Mouse (Mus musculus): ENCODE data around the gene Fam229b. TPM values are rescaled to one million over a fixed set of nuclear protein-coding genes. Genes with fewer than 3 reads are reported as not detected.

Gene Fam229b
- polyA plus RNA-seq, 1 experiment from 2014 or later: 14.7 TPM

DNA sequence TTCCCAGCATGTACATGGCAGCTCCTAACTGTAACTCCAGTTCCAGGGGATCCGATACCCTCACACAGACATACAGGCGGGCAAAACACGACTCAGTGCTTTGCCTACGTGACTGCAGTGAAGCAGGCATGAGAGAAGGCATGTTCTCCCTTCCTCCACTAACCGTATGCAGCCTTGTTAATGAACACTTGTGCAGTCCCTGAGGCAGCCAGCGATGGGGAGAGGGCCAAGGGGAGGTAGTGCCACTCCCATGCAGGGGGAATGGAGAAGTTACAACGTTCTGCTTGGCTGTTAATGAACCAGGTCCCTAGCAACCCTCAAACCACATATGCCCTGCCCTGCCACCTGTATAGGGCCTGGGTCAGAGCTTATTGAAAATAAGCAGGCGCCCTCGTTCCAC is 35.9 kb upstream of the Fam229b start:
- peak; percentile 21; the same call in 1 of the 2 replicates for ATAC-seq (ENCODE audit: low FRiP score, low TSS enrichment)
- H3K9ac ChIP-seq (ENCODE audit: low read depth, low read length): no peak overlapping the region
- WGBS: 49% methylated on average over 9 of the region's 9 CpGs
- no peaks in the 10 kb centered on the region for H3K27me3 ChIP-seq (ENCODE audit: control insufficient read depth, insufficient read depth, low read length)
- H3K9me3 ChIP-seq (ENCODE audit: control insufficient read depth, low read length): no peaks in the 10 kb centered on the region
- no peak overlapping the region for H3K4me3 ChIP-seq (ENCODE audit: low read length)
- H3K36me3 ChIP-seq (ENCODE audit: control insufficient read depth, insufficient read depth, low read length): no peaks in the 10 kb centered on the region
- H3K4me2 ChIP-seq (replicated peaks; ENCODE audit: low read depth, low read length): no peak overlapping the region
- H3K27ac ChIP-seq (ENCODE audit: low read depth, low read length): no peak overlapping the region
- H3K4me1 ChIP-seq (ENCODE audit: control insufficient read depth, insufficient read depth, low read length): peaks cover 13% of the 10 kb centered on the region; the same call in 1 of the 2 replicates

DNA sequence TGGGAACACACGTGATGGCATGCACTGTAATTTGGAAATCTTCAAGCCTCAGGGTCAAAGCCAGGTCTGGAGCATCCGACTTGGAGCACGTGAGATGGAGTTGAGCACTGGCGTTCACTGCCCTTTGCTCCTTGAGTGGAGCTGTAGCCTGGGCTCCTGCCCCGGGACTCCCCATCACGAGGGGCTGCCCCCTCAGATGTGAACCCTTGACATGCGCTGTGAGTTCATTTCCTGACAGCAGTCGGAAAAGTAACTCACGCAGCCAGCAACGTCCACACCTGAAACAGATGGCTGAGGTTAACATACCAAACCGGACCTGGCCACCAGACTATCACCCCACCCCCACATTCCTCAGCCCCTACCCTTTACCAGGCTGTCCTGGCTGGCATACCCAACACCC is 33.9 kb upstream of the Fam229b start:
- no peak overlapping the region for H3K4me2 ChIP-seq (replicated peaks; ENCODE audit: low read depth, low read length)
- no peak overlapping the region for H3K27ac ChIP-seq (ENCODE audit: low read depth, low read length)
- no peaks in the 10 kb centered on the region for H3K27me3 ChIP-seq (ENCODE audit: control insufficient read depth, insufficient read depth, low read length)
- no peak for ATAC-seq (ENCODE audit: low FRiP score, low TSS enrichment)
- H3K9me3 ChIP-seq (ENCODE audit: control insufficient read depth, low read length): no peaks in the 10 kb centered on the region
- H3K9ac ChIP-seq (ENCODE audit: low read depth, low read length): no peak overlapping the region
- H3K4me1 ChIP-seq (ENCODE audit: control insufficient read depth, insufficient read depth, low read length): peaks cover 16% of the 10 kb centered on the region; the same call in 1 of the 2 replicates
- H3K36me3 ChIP-seq (ENCODE audit: control insufficient read depth, insufficient read depth, low read length): no peaks in the 10 kb centered on the region
- no peak overlapping the region for H3K4me3 ChIP-seq (ENCODE audit: low read length)
- 59% methylated on average over 11 of the region's 11 CpGs for WGBS

DNA sequence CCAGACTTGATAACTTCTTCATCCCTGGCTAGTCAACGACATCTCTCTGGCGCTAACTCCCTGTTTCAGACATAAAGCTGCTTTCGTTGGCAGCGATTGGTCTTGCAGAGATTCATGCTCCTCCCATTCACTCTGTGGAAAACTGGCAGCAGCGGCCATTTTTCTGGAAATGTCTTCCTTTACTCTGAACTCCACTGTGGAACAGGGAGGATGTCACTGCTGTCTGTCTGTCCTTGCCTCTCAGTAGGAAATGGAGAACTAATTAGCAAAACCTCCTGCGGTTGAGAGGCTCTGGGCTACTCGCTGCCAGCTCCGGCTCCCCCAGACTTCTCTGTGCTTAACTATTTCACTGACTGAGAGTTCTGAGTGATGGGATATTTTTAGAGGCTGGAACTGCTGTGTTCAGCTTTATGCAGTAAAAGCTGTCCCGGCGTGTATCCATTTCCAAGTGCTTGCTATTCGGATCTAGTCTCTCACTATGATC is 32.0 kb upstream of the Fam229b start:
- no peaks in the 10 kb centered on the region for H3K9me3 ChIP-seq (ENCODE audit: control insufficient read depth, low read length)
- H3K27me3 ChIP-seq (ENCODE audit: control insufficient read depth, insufficient read depth, low read length): no peaks in the 10 kb centered on the region
- H3K4me1 ChIP-seq (ENCODE audit: control insufficient read depth, insufficient read depth, low read length): peaks cover 13% of the 10 kb centered on the region; the same call in 1 of the 2 replicates
- WGBS: 21% methylated on average over 11 of the region's 11 CpGs
- no peak for ATAC-seq (ENCODE audit: low FRiP score, low TSS enrichment)
- peak overlapping the region; percentile 33 for H3K4me2 ChIP-seq (replicated peaks; ENCODE audit: low read depth, low read length)
- no peaks in the 10 kb centered on the region for H3K36me3 ChIP-seq (ENCODE audit: control insufficient read depth, insufficient read depth, low read length)
- peak overlapping the region; percentile 22; the same call in 1 of the 2 replicates for H3K4me3 ChIP-seq (ENCODE audit: low read length)
- H3K27ac ChIP-seq (ENCODE audit: low read depth, low read length): no peak overlapping the region
- 0 out of 2 replicates have a peak overlapping the region, but pooled peaks have one; percentile 14 for H3K9ac ChIP-seq (ENCODE audit: low read depth, low read length)

GRCm38 (mm10) chr10:39163694-39164093 is 30.0 kb upstream of the Fam229b start, which contains the start of gene Ccn6:
Gene Ccn6, minus strand, starts transcription at chr10:39163794.
- no peaks in the 10 kb centered on the region for H3K36me3 ChIP-seq (ENCODE audit: control insufficient read depth, insufficient read depth, low read length)
- 0 out of 2 replicates have a peak within 1 kb of the TSS, but pooled peaks have one; percentile 28 for H3K9ac ChIP-seq (ENCODE audit: low read depth, low read length)
- peak within 1 kb of the TSS; percentile 25 for H3K4me2 ChIP-seq (replicated peaks; ENCODE audit: low read depth, low read length)
- no peaks in the 10 kb centered on the region for H3K27me3 ChIP-seq (ENCODE audit: control insufficient read depth, insufficient read depth, low read length)
- WGBS: 88% methylated on average over 10 of the region's 10 CpGs
- 0 out of 2 replicates have a peak within 1 kb of the TSS, but pooled peaks have one; percentile 5 for H3K4me3 ChIP-seq (ENCODE audit: low read length)
- ATAC-seq (ENCODE audit: low FRiP score, low TSS enrichment): no peak
- peaks cover 11% of the 10 kb centered on the region; the same call in 1 of the 2 replicates for H3K4me1 ChIP-seq (ENCODE audit: control insufficient read depth, insufficient read depth, low read length)
- H3K27ac ChIP-seq (ENCODE audit: low read depth, low read length): no peak within 1 kb of the TSS; the same call in 1 of the 2 replicates
- H3K9me3 ChIP-seq (ENCODE audit: control insufficient read depth, low read length): no peaks in the 10 kb centered on the region

GRCm38 (mm10) chr10:39162666-39163484 is 29.2 kb upstream of the Fam229b start:
- no peaks in the 10 kb centered on the region for H3K9me3 ChIP-seq (ENCODE audit: control insufficient read depth, low read length)
- 0 out of 2 replicates have a peak overlapping the region, but pooled peaks have one; percentile 28 for H3K9ac ChIP-seq (ENCODE audit: low read depth, low read length)
- H3K36me3 ChIP-seq (ENCODE audit: control insufficient read depth, insufficient read depth, low read length): no peaks in the 10 kb centered on the region
- peaks cover 11% of the 10 kb centered on the region; the same call in 1 of the 2 replicates for H3K4me1 ChIP-seq (ENCODE audit: control insufficient read depth, insufficient read depth, low read length)
- H3K4me3 ChIP-seq (ENCODE audit: low read length): 0 out of 2 replicates have a peak overlapping the region, but pooled peaks have one; percentile 5
- WGBS: 18% methylated on average over 18 of the region's 18 CpGs
- no peak overlapping the region; the same call in 1 of the 2 replicates for H3K27ac ChIP-seq (ENCODE audit: low read depth, low read length)
- ATAC-seq (ENCODE audit: low FRiP score, low TSS enrichment): peak; percentile 49; the same call in 1 of the 2 replicates
- peak overlapping the region; percentile 25 for H3K4me2 ChIP-seq (replicated peaks; ENCODE audit: low read depth, low read length)
- no peaks in the 10 kb centered on the region for H3K27me3 ChIP-seq (ENCODE audit: control insufficient read depth, insufficient read depth, low read length)

- Histone ChIP-seq H3K27ac (ENCODE audit: low read depth, low read length) (no peak overlapping the region), H3K27me3 (ENCODE audit: control insufficient read depth, insufficient read depth, low read length) (no peaks in the 10 kb centered on the region), H3K9me3 (ENCODE audit: control insufficient read depth, low read length) (no peaks in the 10 kb centered on the region), H3K9ac (ENCODE audit: low read depth, low read length) (no peak overlapping the region), H3K36me3 (ENCODE audit: control insufficient read depth, insufficient read depth, low read length) (no peaks in the 10 kb centered on the region), H3K4me3 (ENCODE audit: low read length) (no peak overlapping the region), H3K4me2 (replicated peaks; ENCODE audit: low read depth, low read length) (no peak overlapping the region), H3K4me1 (ENCODE audit: control insufficient read depth, insufficient read depth, low read length) (peaks cover 11% of the 10 kb centered on the region; the same call in 1 of the 2 replicates)
- ATAC-seq (ENCODE audit: low FRiP score, low TSS enrichment): no peak
- 83% methylated on average over 1 of the region's 1 CpGs for WGBS
Measured at GRCm38 (mm10) chr10:39161406-39161805, 27.7 kb upstream of the Fam229b start.

DNA sequence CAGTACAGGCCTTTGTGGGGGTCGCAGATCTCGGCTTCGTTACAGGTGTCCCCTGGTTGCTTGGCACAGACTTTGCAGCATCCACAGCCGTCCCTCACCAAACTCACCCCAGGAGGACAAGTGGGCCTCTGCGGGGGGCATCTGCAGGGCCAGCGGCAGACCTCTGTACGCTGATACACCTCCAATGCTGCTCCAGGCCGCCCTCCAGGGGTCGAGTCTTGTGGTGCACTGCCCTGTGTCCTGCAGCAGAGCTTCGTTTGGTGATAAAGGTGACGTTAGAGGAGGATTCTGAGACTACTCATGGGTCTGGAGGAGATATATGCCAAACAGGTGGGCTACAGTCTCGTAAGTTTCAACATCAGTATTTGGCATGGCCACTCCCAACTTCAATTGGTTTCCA is 24.6 kb upstream of the Fam229b start:
- Histone ChIP-seq H3K9ac (ENCODE audit: low read depth, low read length) (no peak overlapping the region), H3K4me2 (replicated peaks; ENCODE audit: low read depth, low read length) (no peak overlapping the region), H3K4me1 (ENCODE audit: control insufficient read depth, insufficient read depth, low read length) (peaks cover 8% of the 10 kb centered on the region; the same call in 1 of the 2 replicates), H3K36me3 (ENCODE audit: control insufficient read depth, insufficient read depth, low read length) (no peaks in the 10 kb centered on the region), H3K9me3 (ENCODE audit: control insufficient read depth, low read length) (no peaks in the 10 kb centered on the region), H3K27me3 (ENCODE audit: control insufficient read depth, insufficient read depth, low read length) (no peaks in the 10 kb centered on the region), H3K4me3 (ENCODE audit: low read length) (no peak overlapping the region), H3K27ac (ENCODE audit: low read depth, low read length) (no peak overlapping the region)
- WGBS: 61% methylated on average over 12 of the region's 12 CpGs
- peak; percentile 8; the same call in 1 of the 2 replicates for ATAC-seq (ENCODE audit: low FRiP score, low TSS enrichment)

GRCm38 (mm10) chr10:39157321-39157720 is 23.6 kb upstream of the Fam229b start:
- Histone ChIP-seq H3K9me3 (ENCODE audit: control insufficient read depth, low read length) (no peaks in the 10 kb centered on the region), H3K27me3 (ENCODE audit: control insufficient read depth, insufficient read depth, low read length) (no peaks in the 10 kb centered on the region), H3K4me3 (ENCODE audit: low read length) (no peak overlapping the region), H3K36me3 (ENCODE audit: control insufficient read depth, insufficient read depth, low read length) (no peaks in the 10 kb centered on the region), H3K4me1 (ENCODE audit: control insufficient read depth, insufficient read depth, low read length) (no peaks in the 10 kb centered on the region), H3K9ac (ENCODE audit: low read depth, low read length) (no peak overlapping the region), H3K4me2 (replicated peaks; ENCODE audit: low read depth, low read length) (no peak overlapping the region), H3K27ac (ENCODE audit: low read depth, low read length) (no peak overlapping the region)
- no peak for ATAC-seq (ENCODE audit: low FRiP score, low TSS enrichment)
- 86% methylated on average over 1 of the region's 1 CpGs for WGBS

- Histone ChIP-seq H3K27ac (ENCODE audit: low read depth, low read length) (no peak overlapping the region), H3K4me2 (replicated peaks; ENCODE audit: low read depth, low read length) (no peak overlapping the region), H3K9me3 (ENCODE audit: control insufficient read depth, low read length) (no peaks in the 10 kb centered on the region), H3K36me3 (ENCODE audit: control insufficient read depth, insufficient read depth, low read length) (no peaks in the 10 kb centered on the region), H3K4me3 (ENCODE audit: low read length) (no peak overlapping the region), H3K27me3 (ENCODE audit: control insufficient read depth, insufficient read depth, low read length) (no peaks in the 10 kb centered on the region), H3K4me1 (ENCODE audit: control insufficient read depth, insufficient read depth, low read length) (no peaks in the 10 kb centered on the region), H3K9ac (ENCODE audit: low read depth, low read length) (no peak overlapping the region)
- no peak for ATAC-seq (ENCODE audit: low FRiP score, low TSS enrichment)
- 73% methylated on average over 5 of the region's 5 CpGs for WGBS
Measured at GRCm38 (mm10) chr10:39156719-39157118, 23.0 kb upstream of the Fam229b start.
